Mouse (Mus musculus): ENCODE results near the gene Anxa9. TPM values are rescaled to one million over a fixed set of nuclear protein-coding genes. Genes with fewer than 3 reads are reported as not detected.

Anxa9 gene
- total and polyA plus RNA-seq, 3 experiments = 1.5 to 4.1 (median 2.5) TPM

DNA sequence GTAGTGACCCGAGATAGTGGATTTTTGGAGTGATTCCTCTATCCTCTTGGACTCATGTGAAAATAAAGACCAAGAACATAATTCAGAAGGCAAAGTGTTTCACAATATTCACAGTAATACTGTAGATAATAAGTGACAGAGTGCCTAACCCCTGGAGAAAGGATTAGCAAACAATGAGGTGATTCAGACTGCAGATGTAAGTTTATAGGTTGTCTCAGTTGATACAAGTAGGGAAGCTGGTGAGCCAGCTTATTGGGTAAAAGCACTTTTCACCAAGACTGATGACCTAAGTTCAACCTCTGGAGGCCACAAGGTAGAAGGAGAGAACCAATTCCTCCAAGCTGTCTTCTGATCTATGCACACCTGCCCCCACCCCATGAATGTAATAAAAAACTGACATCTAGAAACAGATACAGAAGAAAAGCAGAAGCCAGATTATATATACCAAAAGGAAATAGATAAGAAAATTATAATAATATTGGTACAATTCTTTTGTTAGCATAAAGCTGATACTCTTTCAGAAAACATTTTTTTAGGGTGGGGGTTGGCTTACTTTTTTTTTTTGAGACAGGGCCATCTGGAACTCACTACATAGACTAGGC is 21.9 kb upstream of the Anxa9 start:
- Histone ChIP-seq H3K27ac (ENCODE audit: insufficient read depth, low read depth) (no peak overlapping the region), H3K9me3 (replicated peaks; ENCODE audit: low read length) (no peaks in the 10 kb centered on the region), H3K36me3 (replicated peaks in 1 of 2; ENCODE audit: control insufficient read depth in 1 of 2, insufficient read depth in 1 of 2, low read length in 1 of 2) (peaks cover 59 to 90% of the 10 kb centered on the region in 2 experiments), H3K4me1 (ENCODE audit: control insufficient read depth in 1 of 2, insufficient read depth in 2 of 2) (no peaks in the 10 kb centered on the region), H3K9ac (ENCODE audit: insufficient read depth, low read depth) (no peak overlapping the region), H3K4me2 (ENCODE audit: insufficient read depth, low read depth, poor library complexity, severe bottlenecking) (no peak overlapping the region), H3K4me3 (replicated peaks in 1 of 3; ENCODE audit: low read depth in 2 of 3, low read length in 2 of 3, poor library complexity in 1 of 3) (no peak overlapping the region), H3K79me2 (replicated peaks; ENCODE audit: control insufficient read depth, extremely low read depth, insufficient read depth, poor library complexity, severe bottlenecking) (peaks cover 2% of the 10 kb centered on the region; the same call in 1 of the 2 replicates), H3K27me3 (replicated peaks) (no peaks in the 10 kb centered on the region)
- in situ Hi-C loops (cut with MboI; ENCODE audit: low pct_ligation_motif_present, low pct_unique_long_range_greater_than_20kb, low sequenced_read_pairs) = no loop called here
- TF ChIP-seq TBP (conservative IDR thresholded peaks at IDR 0.05; ENCODE audit: low read depth, low read length) (no peak), MEF2A (IDR thresholded peaks at IDR 0.05; ENCODE audit: borderline replicate concordance, low read depth, low read length) (no peak), MAX (IDR thresholded peaks at IDR 0.05; ENCODE audit: low read length) (no peak), EP300 (IDR thresholded peaks at IDR 0.05; ENCODE audit: low read length) (no peak), NELFE (IDR thresholded peaks at IDR 0.05; ENCODE audit: low read depth, low read length) (no peak), CHD1 (IDR thresholded peaks at IDR 0.05; ENCODE audit: low read depth, low read length) (no peak), MAFK (IDR thresholded peaks at IDR 0.05; ENCODE audit: insufficient replicate concordance, low read length) (no peak), MXI1 (IDR thresholded peaks at IDR 0.05; ENCODE audit: low read depth, low read length) (no peak), ZNF384 (IDR thresholded peaks at IDR 0.05; ENCODE audit: low read depth, low read length) (no peak), GABPA (IDR thresholded peaks at IDR 0.05; ENCODE audit: insufficient replicate concordance, low read depth, low read length) (no peak)
- dilution Hi-C loops (cut with MboI; ENCODE audit: extremely low pct_ligation_motif_present, extremely low pct_unique_long_range_greater_than_20kb, low sequenced_read_pairs) = no loop called here
- DNase-seq (ENCODE audit: extremely low read depth) = no peak

DNA sequence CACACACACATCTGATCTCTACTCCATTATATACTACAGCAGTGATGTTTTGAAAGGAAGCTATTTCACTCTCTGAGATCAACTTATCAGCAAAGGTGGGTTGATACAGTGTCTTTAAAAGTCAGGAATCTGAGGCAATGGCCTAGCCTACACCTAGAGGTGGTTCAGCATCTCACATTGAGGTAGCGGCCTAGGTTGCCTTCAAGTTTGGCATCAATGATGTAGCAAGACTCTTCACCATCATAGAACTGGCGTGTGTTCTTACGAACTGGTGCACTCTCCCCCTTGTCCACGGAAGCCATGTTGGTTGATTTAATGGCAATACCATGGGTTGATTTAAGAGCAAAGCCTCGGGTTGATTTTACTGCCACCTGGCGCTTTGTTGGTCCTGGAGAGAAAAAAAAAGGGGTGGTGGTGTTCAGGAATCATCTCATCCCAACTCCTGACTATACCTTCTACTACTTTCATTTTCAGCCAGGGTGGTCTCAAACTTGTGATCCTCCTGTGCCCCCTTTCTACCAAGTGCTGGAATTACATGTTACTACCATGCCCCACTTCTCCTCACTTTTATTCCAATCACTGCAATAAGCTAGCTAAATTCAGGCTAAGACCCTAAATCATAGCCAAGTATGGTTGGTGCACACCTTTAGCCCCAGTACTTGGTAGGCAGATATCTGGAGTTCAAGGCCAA is 17.6 kb upstream of the Anxa9 start:
- Histone ChIP-seq H3K27me3 (replicated peaks) (no peaks in the 10 kb centered on the region), H3K9ac (ENCODE audit: insufficient read depth, low read depth) (no peak overlapping the region), H3K79me2 (replicated peaks; ENCODE audit: control insufficient read depth, extremely low read depth, insufficient read depth, poor library complexity, severe bottlenecking) (peaks cover 5% of the 10 kb centered on the region), H3K4me2 (ENCODE audit: insufficient read depth, low read depth, poor library complexity, severe bottlenecking) (no peak overlapping the region), H3K4me3 (replicated peaks in 1 of 3; ENCODE audit: low read depth in 2 of 3, low read length in 2 of 3, poor library complexity in 1 of 3) (no peak overlapping the region), H3K27ac (ENCODE audit: insufficient read depth, low read depth) (no peak overlapping the region), H3K4me1 (ENCODE audit: control insufficient read depth in 1 of 2, insufficient read depth in 2 of 2) (peaks cover 0 to 10% of the 10 kb centered on the region in 2 experiments; a peak in 2 of 4 replicates), H3K9me3 (replicated peaks; ENCODE audit: low read length) (no peaks in the 10 kb centered on the region), H3K36me3 (replicated peaks in 1 of 2; ENCODE audit: control insufficient read depth in 1 of 2, insufficient read depth in 1 of 2, low read length in 1 of 2) (peaks cover 83 to 99% of the 10 kb centered on the region in 2 experiments)
- dilution Hi-C loops (cut with MboI; ENCODE audit: extremely low pct_ligation_motif_present, extremely low pct_unique_long_range_greater_than_20kb, low sequenced_read_pairs) (no loop called here), in situ Hi-C loops (cut with MboI; ENCODE audit: low pct_ligation_motif_present, low pct_unique_long_range_greater_than_20kb, low sequenced_read_pairs) (no loop called here)
- no peak for DNase-seq (ENCODE audit: extremely low read depth)
- TF ChIP-seq MAX (IDR thresholded peaks at IDR 0.05; ENCODE audit: low read length) = no peak
- TF ChIP-seq KAT2A (IDR thresholded peaks at IDR 0.05; ENCODE audit: insufficient replicate concordance, low read length) = no peak
- TF ChIP-seq RAD21 (IDR thresholded peaks at IDR 0.05; ENCODE audit: low read depth, low read length) = peak; percentile 30
- no peak for TF ChIP-seq USF2 (conservative IDR thresholded peaks at IDR 0.05; ENCODE audit: low read depth, low read length)
- TF ChIP-seq GABPA (IDR thresholded peaks at IDR 0.05; ENCODE audit: insufficient replicate concordance, low read depth, low read length) = no peak
- no peak for TF ChIP-seq CHD2 (IDR thresholded peaks at IDR 0.05; ENCODE audit: low read length)
- no peak for TF ChIP-seq BHLHE40 (IDR thresholded peaks at IDR 0.05; ENCODE audit: low read depth, low read length)
- peak in 1 of 2 experiments; percentile 51; a peak in 2 of 4 replicates for TF ChIP-seq CTCF (conservative IDR thresholded peaks at IDR 0.05 in 1 of 2, IDR thresholded peaks at IDR 0.05 in 1 of 2; ENCODE audit: low read depth in 2 of 2, low read length in 2 of 2)
- TF ChIP-seq IRF4 (IDR thresholded peaks at IDR 0.05; ENCODE audit: low read depth, low read length) = no peak
- no peak for TF ChIP-seq CHD1 (IDR thresholded peaks at IDR 0.05; ENCODE audit: low read depth, low read length)

All from CH12.LX (cell line).